ENCODE assay signal across 26 mouse cellular contexts in the genomic region with DNA sequence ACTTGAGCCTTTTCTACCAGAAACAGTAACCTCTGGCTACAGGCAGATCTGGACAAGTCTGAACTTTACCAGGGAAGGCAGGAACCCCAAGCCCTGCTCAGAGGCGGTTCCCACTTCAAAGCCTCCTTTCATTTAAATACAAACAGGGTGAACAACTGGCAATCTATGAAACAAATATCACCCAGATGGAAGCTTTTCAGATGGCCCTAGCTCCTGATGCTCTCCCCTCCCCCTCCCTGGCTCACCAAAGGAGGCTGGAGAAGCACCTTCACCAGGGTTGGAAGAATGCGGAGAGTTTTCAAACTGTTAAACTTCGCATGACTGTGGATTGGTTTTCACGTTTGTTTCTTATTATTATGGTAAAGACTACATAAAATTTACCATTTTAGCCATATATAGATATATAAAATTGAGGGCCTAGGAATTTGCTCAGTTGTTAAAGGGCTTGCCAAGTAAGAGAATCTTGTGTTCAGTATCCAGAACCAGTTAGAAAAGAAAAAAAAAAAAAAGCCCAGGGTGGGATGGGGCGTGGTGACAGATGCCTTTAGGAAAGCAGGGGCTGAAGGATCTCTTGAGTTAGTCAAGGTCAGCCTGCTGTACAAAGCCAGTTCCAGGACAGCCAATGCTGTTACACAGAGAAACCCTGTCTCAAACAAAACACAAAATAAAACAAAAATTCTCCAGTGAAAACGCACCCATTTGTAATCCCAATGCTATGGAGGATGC. TPM values are rescaled to one million over a fixed set of nuclear protein-coding genes. Genes with fewer than 3 reads are reported as not detected.
"Had no signal": no experiment of that assay in that cellular context is flagged by ENCODE, and none has a peak within 500 bp of the region (broad histone marks: within the 10 kb centered on the region; RNA-seq: fewer than 3 reads in every experiment).

No protein-coding gene starts in this region.

- ATAC-seq: hindbrain, embryonic 16.5 days; inflammation-experienced regulatory T-cells, adult 6 months; intestine, embryonic 15.5 days; intestine, postnatal 0 days; liver, postnatal 0 days had no signal

- H3K9me3 ChIP-seq: heart, embryonic 13.5 days; heart, embryonic 15.5 days; hindbrain, embryonic 10.5 days; hindbrain, embryonic 13.5 days; intestine, embryonic 15.5 days; limb, embryonic 10.5 days; limb, embryonic 12.5 days; liver, embryonic 13.5 days; liver, embryonic 15.5 days had no signal

- H3K4me1 ChIP-seq: heart, embryonic 15.5 days; intestine, embryonic 15.5 days had no signal

- H3K4me2 ChIP-seq: heart, embryonic 11.5 days; heart, embryonic 13.5 days; heart, embryonic 15.5 days; hindbrain, embryonic 13.5 days; intestine, embryonic 15.5 days; limb, embryonic 12.5 days; liver, embryonic 11.5 days; liver, embryonic 13.5 days; liver, embryonic 15.5 days had no signal

- H3K9ac ChIP-seq: heart, embryonic 13.5 days; heart, embryonic 15.5 days; hindbrain, embryonic 13.5 days; intestine, embryonic 15.5 days; limb, embryonic 12.5 days; liver, embryonic 13.5 days; liver, embryonic 15.5 days; liver, postnatal 0 days had no signal

- H3K27me3 ChIP-seq: heart, embryonic 15.5 days; intestine, embryonic 15.5 days had no signal

- H3K36me3 ChIP-seq: heart, embryonic 13.5 days; heart, embryonic 15.5 days; hindbrain, embryonic 10.5 days; hindbrain, embryonic 13.5 days; intestine, embryonic 15.5 days; limb, embryonic 10.5 days; limb, embryonic 12.5 days; liver, embryonic 13.5 days; liver, embryonic 15.5 days had no signal

- H3K4me3 ChIP-seq: heart, adult 2 months; heart, embryonic 13.5 days; heart, embryonic 15.5 days; hindbrain, embryonic 10.5 days; hindbrain, embryonic 13.5 days; intestine, embryonic 15.5 days; layer of hippocampus, adult 2 months; left cerebral cortex, adult 2 months; limb, embryonic 10.5 days; limb, embryonic 12.5 days; liver, embryonic 13.5 days; liver, embryonic 15.5 days had no signal

- H3K27ac ChIP-seq: heart, adult 2 months; heart, embryonic 13.5 days; heart, embryonic 15.5 days; hindbrain, embryonic 10.5 days; hindbrain, embryonic 13.5 days; intestine, embryonic 15.5 days; layer of hippocampus, adult 2 months; left cerebral cortex, adult 2 months; limb, embryonic 10.5 days; limb, embryonic 12.5 days; liver, embryonic 13.5 days; liver, embryonic 15.5 days had no signal

- DNase-seq: gastrocnemius, postnatal 14 days; gastrocnemius, postnatal 36 days; heart, adult 11 months; heart, adult 2 months; heart, postnatal 14 days; heart, postnatal 4 days; kidney, postnatal 10 days; kidney, postnatal 4 days; liver; liver, embryonic 13.5 days; liver, postnatal 0 days had no signal

RNA-seq across cellular contexts. Expression of a gene that starts 2.6 kb away (rescaled TPM):
- polyA plus RNA-seq: inflammation-experienced regulatory T-cells, adult 6 months had no signal
